Mouse (Mus musculus) intestine, embryonic 15.5 days (tissue): ENCODE data around the gene Abcb1b. TPM values are rescaled to one million over a fixed set of nuclear protein-coding genes. Genes with fewer than 3 reads are reported as not detected.
"Not testable (repeated sequence)": the region's sequence is repeated elsewhere in the genome, so short reads cannot be mapped to it uniquely, and the experiment has no call there.

ENCODE experiments used
- ATAC-seq: fragments of 200-750 bp; cut with Nextera tagmentation; 2 replicates; pipeline ENCODE4 v1.8.0; 2017; ENCODE audit warnings: moderate TSS enrichment, moderate library complexity
- H3K27ac ChIP-seq: fragments of 300-500 bp; sonication (generic); 2 replicates; pipeline ENCODE4 v1.5.1; 2015; ENCODE audit warnings: mild to moderate bottlenecking, inconsistent platforms
- H3K27me3 ChIP-seq: fragments of 300-500 bp; sonication (generic); replicated peaks from 2 replicates; pipeline ENCODE4 v1.6.1; 2015; ENCODE audit warnings: inconsistent platforms
- H3K36me3 ChIP-seq: fragments of 300-500 bp; sonication (generic); 2 replicates; pipeline ENCODE4 v1.6.1; 2015; ENCODE audit warnings: inconsistent platforms
- H3K4me1 ChIP-seq: fragments of 300-500 bp; sonication (generic); replicated peaks from 2 replicates; pipeline ENCODE4 v1.6.1; 2015; ENCODE audit warnings: inconsistent platforms
- H3K4me2 ChIP-seq: fragments of 300-500 bp; sonication (generic); replicated peaks from 2 replicates; pipeline ENCODE4 v1.6.1; 2015; ENCODE audit warnings: mild to moderate bottlenecking, inconsistent platforms
- H3K4me3 ChIP-seq: fragments of 300-500 bp; sonication (generic); replicated peaks from 2 replicates; pipeline ENCODE4 v1.5.1; 2015; ENCODE audit warnings: inconsistent platforms
- H3K9ac ChIP-seq: fragments of 300-500 bp; sonication (generic); 2 replicates; pipeline ENCODE4 v1.6.1; 2015; ENCODE audit warnings: inconsistent platforms
- H3K9me3 ChIP-seq: fragments of 300-500 bp; sonication (generic); 2 replicates; pipeline ENCODE4 v1.6.1; 2016; ENCODE audit warnings: inconsistent platforms
- WGBS: fragments of 180-500 bp; shearing (Covaris S2); methylation state at CpG from one replicate; pipeline ENCODE4 v1.1.7; 2015; 5-methylcytosine and 5-hydroxymethylcytosine counted together
- polyA plus RNA-seq: library from polyadenylated mRNA; unstranded; fragments of >200 nt; fragmentation: Nextera tagmentation; extraction: Ambion mirVana; gene quantifications from 2 replicates; pipeline ENCODE4 v1.2.1, GENCODE M21; 2015

The Abcb1b gene
- polyA plus RNA-seq, 1 experiment from 2014 or later, result 1.4 TPM

DNA sequence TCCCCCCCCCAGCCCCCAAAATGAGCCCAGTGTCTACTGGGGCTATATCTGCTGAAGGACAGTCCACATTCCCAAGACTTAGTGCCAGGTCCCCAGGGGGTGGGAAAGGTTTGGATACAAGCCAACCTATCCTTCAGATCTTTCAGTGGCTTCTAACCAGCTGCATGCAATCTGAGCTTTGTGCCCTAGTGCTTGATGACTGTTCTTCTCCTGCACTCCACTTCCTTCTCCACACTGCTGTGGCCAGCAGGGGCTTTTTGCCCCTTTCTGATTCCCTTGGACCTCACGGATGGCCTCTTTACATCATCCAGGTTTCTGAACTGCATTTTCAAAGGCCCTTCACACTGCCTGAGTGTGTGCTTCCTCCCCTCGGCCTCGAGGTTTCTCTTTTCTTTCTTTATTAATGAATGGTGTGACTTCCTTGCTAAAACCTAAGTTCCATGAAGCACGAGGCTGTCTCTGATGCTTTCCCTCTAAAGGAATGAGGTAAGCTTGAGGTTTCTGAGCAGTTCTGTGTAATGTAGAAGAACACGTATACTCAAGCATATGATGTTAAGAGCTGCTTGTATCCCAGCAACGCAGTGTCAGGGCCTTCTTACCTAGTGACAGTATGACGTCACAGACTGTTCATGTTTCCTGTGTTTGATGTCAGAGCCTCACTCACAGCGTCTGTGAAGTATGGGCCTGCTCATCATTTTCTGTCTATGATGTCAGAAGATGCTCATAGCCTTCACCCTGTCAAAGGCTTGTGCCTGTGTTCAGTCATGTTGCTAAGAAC lies 40.9 kb downstream of the Abcb1b start:
- no peak overlapping the region for H3K4me3 ChIP-seq
- H3K9me3 ChIP-seq, result no peaks in the 10 kb centered on the region
- no peak for ATAC-seq

GRCm38 (mm10) chr5:8839651-8840050 lies 41.7 kb downstream of the Abcb1b start:
- no peak overlapping the region for H3K4me3 ChIP-seq
- WGBS, result 81% methylated on average over 4 of the region's 4 CpGs
- no peak overlapping the region for H3K9ac ChIP-seq
- no peaks in the 10 kb centered on the region for H3K4me1 ChIP-seq
- no peak overlapping the region for H3K4me2 ChIP-seq
- H3K36me3 ChIP-seq, result no peaks in the 10 kb centered on the region
- H3K27me3 ChIP-seq, result no peaks in the 10 kb centered on the region
- ATAC-seq, result no peak
- no peak overlapping the region for H3K27ac ChIP-seq
- H3K9me3 ChIP-seq, result no peaks in the 10 kb centered on the region

More for the DNA sequence above, 40.9 kb downstream of the Abcb1b start:
- H3K27ac ChIP-seq, result no peak overlapping the region
- no peaks in the 10 kb centered on the region for H3K4me1 ChIP-seq
- H3K27me3 ChIP-seq, result no peaks in the 10 kb centered on the region
- no peaks in the 10 kb centered on the region for H3K36me3 ChIP-seq
- WGBS, result 65% methylated on average over 8 of the region's 8 CpGs
- no peak overlapping the region for H3K9ac ChIP-seq
- no peak overlapping the region for H3K4me2 ChIP-seq

- Histone ChIP-seq H3K27me3 (no peaks in the 10 kb centered on the region), H3K9me3 (no peaks in the 10 kb centered on the region), H3K4me1 (no peaks in the 10 kb centered on the region), H3K9ac (no peak overlapping the region), H3K4me3 (no peak overlapping the region), H3K4me2 (no peak overlapping the region), H3K36me3 (no peaks in the 10 kb centered on the region), H3K27ac (no peak overlapping the region)
- ATAC-seq, result no peak
- 40% methylated on average over 5 of the region's 5 CpGs for WGBS
Measured at GRCm38 (mm10) chr5:8840887-8841286, 42.9 kb downstream of the Abcb1b start.

- Histone ChIP-seq H3K4me2 (no peak overlapping the region), H3K27me3 (no peaks in the 10 kb centered on the region), H3K4me1 (no peaks in the 10 kb centered on the region), H3K9me3 (no peaks in the 10 kb centered on the region), H3K27ac (no peak overlapping the region), H3K36me3 (no peaks in the 10 kb centered on the region), H3K9ac (no peak overlapping the region), H3K4me3 (no peak overlapping the region)
- ATAC-seq, result no peak
- 29% methylated on average over 3 of the region's 3 CpGs for WGBS
Measured at GRCm38 (mm10) chr5:8842815-8843214, 44.9 kb downstream of the Abcb1b start.

DNA sequence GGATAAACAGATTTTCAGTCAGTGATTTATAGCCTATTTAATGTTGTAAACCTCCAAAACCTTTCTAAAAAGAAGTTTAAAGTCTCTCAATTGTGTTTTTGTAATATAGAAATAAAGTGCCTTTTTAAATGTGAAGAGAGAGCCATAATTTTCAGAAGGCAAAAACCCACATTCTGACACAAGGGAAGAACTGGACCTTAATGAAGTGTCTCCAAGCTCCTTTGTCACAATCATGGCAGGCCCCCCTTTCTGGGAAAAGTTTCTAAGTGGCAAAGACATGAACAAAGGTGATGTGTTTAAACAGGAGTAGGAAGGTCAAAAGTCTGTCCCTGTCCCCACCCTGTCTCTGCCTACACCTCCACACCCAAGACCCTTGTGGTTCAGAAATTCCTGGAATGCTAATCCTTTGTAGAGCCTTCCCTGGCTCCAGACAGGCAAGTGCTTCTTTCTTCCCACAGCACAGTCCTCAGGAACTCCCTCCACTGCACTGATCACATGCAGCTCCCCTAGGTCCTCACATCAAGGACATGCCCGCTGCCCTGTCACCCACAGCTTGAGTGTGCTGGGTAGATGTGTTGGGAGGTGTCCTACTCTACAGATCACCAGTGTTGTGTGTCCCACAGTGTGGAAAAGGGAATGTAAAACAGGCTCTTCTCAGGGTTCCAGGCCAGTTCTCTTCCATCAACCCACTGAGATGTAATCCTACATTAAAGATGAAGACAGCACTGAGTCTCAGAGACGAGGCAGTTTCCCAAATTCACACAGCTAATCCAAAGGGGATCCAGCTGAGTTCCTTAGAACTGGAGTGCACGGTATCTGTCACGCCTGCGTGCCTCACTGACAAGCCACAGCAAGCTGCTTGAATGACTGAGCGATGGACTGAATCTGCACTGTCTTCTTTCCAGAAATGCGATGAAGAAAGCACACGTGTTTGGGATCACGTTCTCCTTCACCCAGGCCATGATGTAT lies 50.9 kb downstream of the Abcb1b start:
- H3K27ac ChIP-seq, H3K9me3 ChIP-seq, H3K36me3 ChIP-seq, H3K4me1 ChIP-seq, ATAC-seq, H3K9ac ChIP-seq, H3K4me2 ChIP-seq, H3K27me3 ChIP-seq, H3K4me3 ChIP-seq: not testable (repeated sequence)
- 89% methylated on average over 7 of the region's 9 CpGs for WGBS

GRCm38 (mm10) chr5:8850851-8851250 lies 52.9 kb downstream of the Abcb1b start:
- no peak overlapping the region for H3K4me3 ChIP-seq
- H3K9ac ChIP-seq, result no peak overlapping the region
- H3K4me1 ChIP-seq, result no peaks in the 10 kb centered on the region
- ATAC-seq, result no peak
- no peaks in the 10 kb centered on the region for H3K36me3 ChIP-seq
- H3K27me3 ChIP-seq, result no peaks in the 10 kb centered on the region
- 69% methylated on average over 4 of the region's 4 CpGs for WGBS
- no peaks in the 10 kb centered on the region for H3K9me3 ChIP-seq
- H3K27ac ChIP-seq, result no peak overlapping the region
- no peak overlapping the region for H3K4me2 ChIP-seq

DNA sequence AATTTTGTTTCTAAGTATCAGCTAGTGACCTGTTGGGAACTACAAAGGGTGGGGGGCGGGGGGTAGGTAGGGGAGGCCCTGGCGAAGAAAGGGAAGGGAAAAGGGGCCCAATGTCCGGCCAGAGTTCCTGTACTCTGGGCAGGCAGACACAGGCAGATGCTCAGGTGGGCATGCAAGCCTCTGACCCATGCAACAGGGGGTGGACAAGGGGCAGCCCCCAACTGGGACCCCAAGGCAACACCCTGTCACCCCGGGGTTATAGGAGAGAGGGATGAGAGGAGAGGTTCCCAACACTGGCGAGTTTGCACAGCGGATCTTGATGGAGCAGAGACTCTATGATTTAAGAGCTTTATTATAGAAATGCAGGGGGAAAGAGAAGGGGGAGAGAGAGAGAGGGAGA lies 59.3 kb downstream of the Abcb1b start:
- ATAC-seq, result no peak
- Histone ChIP-seq H3K9me3 (no peaks in the 10 kb centered on the region), H3K36me3 (no peaks in the 10 kb centered on the region), H3K27ac (no peak overlapping the region), H3K4me2 (no peak overlapping the region), H3K27me3 (no peaks in the 10 kb centered on the region), H3K4me1 (no peaks in the 10 kb centered on the region), H3K4me3 (no peak overlapping the region), H3K9ac (no peak overlapping the region)
- 76% methylated on average over 6 of the region's 6 CpGs for WGBS

DNA sequence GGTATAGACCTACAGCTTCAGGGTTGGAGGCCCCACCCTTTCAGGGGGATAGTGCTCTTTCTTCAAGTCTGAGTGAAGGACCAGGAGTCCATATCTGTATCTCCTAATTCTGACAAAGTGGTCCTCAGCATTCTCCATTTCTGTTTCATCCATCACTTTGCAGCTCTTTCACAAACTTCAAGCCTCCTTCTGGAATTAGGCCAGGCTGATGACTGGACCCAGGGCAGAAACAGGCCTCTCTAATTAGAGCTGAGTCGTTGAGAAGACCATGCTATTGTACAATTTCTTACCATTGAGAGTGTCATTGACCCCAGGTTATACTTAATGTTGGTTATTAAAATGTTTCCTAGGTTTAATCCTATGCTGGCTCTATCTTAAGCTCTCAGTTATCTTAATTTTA lies 63.9 kb downstream of the Abcb1b start:
- H3K4me3 ChIP-seq, result no peak overlapping the region
- H3K27ac ChIP-seq, result no peak overlapping the region
- no peaks in the 10 kb centered on the region for H3K4me1 ChIP-seq
- no peaks in the 10 kb centered on the region for H3K27me3 ChIP-seq
- H3K4me2 ChIP-seq, result no peak overlapping the region
- 63% methylated on average over 1 of the region's 1 CpGs for WGBS
- no peaks in the 10 kb centered on the region for H3K36me3 ChIP-seq
- H3K9me3 ChIP-seq, result no peaks in the 10 kb centered on the region
- no peak for ATAC-seq
- H3K9ac ChIP-seq, result no peak overlapping the region

DNA sequence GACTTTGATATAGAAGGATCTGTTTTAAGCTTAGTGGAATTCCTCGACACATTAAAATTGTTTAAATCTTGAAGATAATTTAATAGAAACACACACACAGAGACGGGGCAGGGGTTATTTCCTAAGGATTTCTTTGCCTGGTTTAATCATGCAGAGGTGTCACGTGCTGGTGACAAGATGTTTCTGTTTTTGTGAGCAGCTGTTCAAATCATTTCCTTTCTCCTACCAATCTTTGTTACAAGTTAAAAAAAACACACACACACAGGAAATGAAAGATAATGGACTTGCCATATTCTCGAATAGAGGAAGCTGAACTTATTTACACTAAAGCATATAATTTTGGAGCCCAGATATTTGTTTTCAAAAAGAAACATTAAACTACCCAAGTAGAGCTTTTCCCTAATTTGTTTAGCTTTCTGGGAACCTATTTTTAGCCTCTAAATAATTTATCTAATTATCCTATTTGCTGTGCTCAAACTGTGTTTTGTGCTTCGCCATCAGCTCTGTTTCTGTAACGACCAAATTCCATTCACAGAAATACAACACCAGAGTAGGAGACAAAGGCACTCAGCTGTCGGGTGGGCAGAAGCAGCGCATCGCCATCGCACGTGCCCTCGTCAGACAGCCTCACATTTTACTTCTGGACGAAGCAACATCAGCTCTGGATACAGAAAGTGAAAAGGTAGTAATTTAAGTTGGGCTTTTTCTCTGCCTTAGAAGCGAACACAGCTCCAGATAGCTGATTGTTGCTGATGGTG lies 65.8 kb downstream of the Abcb1b start:
- H3K27me3 ChIP-seq, result no peaks in the 10 kb centered on the region
- no peaks in the 10 kb centered on the region for H3K4me1 ChIP-seq
- no peak overlapping the region for H3K4me2 ChIP-seq
- no peak overlapping the region for H3K27ac ChIP-seq
- H3K36me3 ChIP-seq, result no peaks in the 10 kb centered on the region
- no peak for ATAC-seq
- no peak overlapping the region for H3K4me3 ChIP-seq
- H3K9ac ChIP-seq, result no peak overlapping the region
- WGBS, result 50% methylated on average over 14 of the region's 14 CpGs
- H3K9me3 ChIP-seq, result no peaks in the 10 kb centered on the region

DNA sequence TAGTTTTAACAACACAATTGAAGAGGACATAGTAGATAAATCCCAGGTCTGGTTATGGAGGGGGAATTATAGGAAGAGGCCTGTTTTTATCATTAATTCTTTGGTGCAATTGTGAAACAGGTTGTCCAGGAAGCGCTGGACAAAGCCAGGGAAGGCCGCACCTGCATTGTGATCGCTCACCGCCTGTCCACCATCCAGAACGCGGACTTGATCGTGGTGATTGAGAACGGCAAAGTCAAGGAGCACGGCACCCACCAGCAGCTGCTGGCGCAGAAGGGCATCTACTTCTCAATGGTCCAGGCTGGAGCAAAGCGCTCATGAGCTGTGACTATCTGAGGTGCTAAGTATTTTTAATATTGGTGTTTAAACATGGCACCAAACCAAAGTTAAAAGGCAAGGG lies 67.7 kb downstream of the Abcb1b start:
- not testable (repeated sequence) for H3K9me3 ChIP-seq, H3K4me3 ChIP-seq, H3K27me3 ChIP-seq, H3K9ac ChIP-seq, H3K27ac ChIP-seq, ATAC-seq, H3K4me2 ChIP-seq, H3K4me1 ChIP-seq, H3K36me3 ChIP-seq
- WGBS, result 93% methylated on average over 11 of the region's 11 CpGs

DNA sequence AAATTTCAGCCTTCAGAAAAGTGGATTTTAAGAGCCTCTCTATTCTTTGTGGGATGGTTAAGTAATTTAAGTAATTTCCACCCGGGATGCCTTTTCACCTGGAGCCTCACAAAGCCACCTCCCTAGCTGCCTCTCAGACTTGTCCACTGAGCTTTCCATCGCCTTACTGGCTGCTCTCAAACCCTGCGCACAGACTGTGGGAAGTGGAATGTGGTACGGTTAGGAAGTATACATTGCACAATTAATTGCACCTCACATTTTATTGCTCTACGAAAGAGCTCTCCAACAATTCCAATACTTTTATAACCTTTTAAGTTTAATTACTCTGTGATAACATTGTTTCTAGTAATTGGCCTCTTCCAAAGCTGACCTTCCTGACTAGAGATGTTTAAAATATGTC lies 68.4 kb downstream of the Abcb1b start:
- H3K27me3 ChIP-seq, result no peaks in the 10 kb centered on the region
- peak; percentile 59; the same call in 1 of the 2 replicates for ATAC-seq
- WGBS, result 64% methylated on average over 5 of the region's 5 CpGs
- no peak overlapping the region for H3K4me3 ChIP-seq
- H3K27ac ChIP-seq, result no peak overlapping the region
- H3K4me2 ChIP-seq, result no peak overlapping the region
- H3K36me3 ChIP-seq, result no peaks in the 10 kb centered on the region
- no peaks in the 10 kb centered on the region for H3K9me3 ChIP-seq
- no peak overlapping the region for H3K9ac ChIP-seq
- H3K4me1 ChIP-seq, result no peaks in the 10 kb centered on the region

- Histone ChIP-seq H3K27ac (no peak overlapping the region), H3K9ac (no peak overlapping the region), H3K4me3 (no peak overlapping the region), H3K4me1 (no peaks in the 10 kb centered on the region), H3K36me3 (no peaks in the 10 kb centered on the region), H3K4me2 (no peak overlapping the region), H3K27me3 (no peaks in the 10 kb centered on the region), H3K9me3 (no peaks in the 10 kb centered on the region)
- no peak for ATAC-seq
- 9% methylated on average over 1 of the region's 1 CpGs for WGBS
Measured at GRCm38 (mm10) chr5:8868019-8868418, 70.1 kb downstream of the Abcb1b start.
